Mouse (Mus musculus): ENCODE measurements at regions not wholly inside any gene's neighbourhood (a gene's known extent, or its start where the extent isn't known, plus 50 kb on each side); places are given as distances from the start of the nearest gene placed in this dataset.

- no peak overlapping the region for H3K27ac ChIP-seq
- WGBS, result 81% methylated on average over 6 of the region's 6 CpGs
- no peaks in the 10 kb centered on the region for H3K36me3 ChIP-seq (ENCODE audit: insufficient read depth, low read length)
- DNase-seq (ENCODE audit: low spot score), result no peak
- TF ChIP-seq CTCF (IDR thresholded peaks at IDR 0.05; ENCODE audit: low read depth), result no peak
- no peaks in the 10 kb centered on the region for H3K27me3 ChIP-seq (ENCODE audit: insufficient read depth, low read length)
- no peaks in the 10 kb centered on the region for H3K9me3 ChIP-seq (ENCODE audit: low read length)
- H3K4me1 ChIP-seq (ENCODE audit: insufficient read depth, low read length), result no peaks in the 10 kb centered on the region
- ATAC-seq, result no peak
- H3K4me2 ChIP-seq (ENCODE audit: low read depth, low read length), result no peak overlapping the region
- H3K9ac ChIP-seq (replicated peaks; ENCODE audit: low read length), result no peak overlapping the region
- no peak overlapping the region for H3K4me3 ChIP-seq (ENCODE audit: low read length)
Observed at GRCm38 (mm10) chr16:51967051-51967845, 63.8 kb upstream of the Cblb start.

Data from hindbrain, postnatal 0 days (tissue).